ENCODE assay signal across 13 mouse cellular contexts in the genomic region with DNA sequence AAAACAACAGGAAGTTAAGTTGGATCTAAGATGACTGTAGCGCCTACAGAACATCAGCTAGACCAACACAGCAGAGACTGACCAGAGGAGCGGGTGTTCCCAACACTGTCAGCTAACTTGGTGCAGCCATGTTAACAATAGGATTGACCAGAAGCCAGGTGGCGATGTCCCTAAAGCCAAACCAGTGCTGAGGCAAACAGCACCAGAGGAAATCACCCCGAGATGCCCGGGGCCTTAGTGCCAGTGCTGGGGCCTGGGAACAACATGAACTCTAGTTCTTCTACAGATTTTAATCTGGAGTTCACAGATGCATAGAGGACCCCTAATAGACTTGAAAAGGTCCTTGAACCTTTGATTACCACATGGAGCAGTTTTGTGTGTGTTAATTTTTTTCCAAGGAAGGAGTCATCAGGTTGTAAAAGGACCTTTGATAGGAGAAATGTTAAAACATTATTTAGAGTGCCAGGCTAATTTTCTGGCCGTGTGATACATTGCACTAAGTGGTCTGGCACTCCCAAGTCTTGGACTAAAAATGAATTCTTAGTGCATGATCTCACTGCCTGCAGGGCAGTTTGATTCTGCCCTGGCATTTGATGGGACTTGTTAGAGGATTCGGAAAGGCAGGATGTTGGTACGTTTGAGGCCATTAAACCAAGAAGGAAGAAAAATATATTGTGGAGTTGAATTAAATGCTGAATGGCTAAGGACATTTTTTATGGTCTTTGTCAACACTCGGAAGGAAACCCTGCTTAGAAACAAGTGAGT.
DNase-seq lines count a peak whose midpoint lies in the region; ATAC-seq and TF ChIP-seq lines count a peak whose summit lies in the region.
"Had no signal": no experiment of that assay in that cellular context is flagged by ENCODE, and none has a peak within 500 bp of the region (broad histone marks: within the 10 kb centered on the region; RNA-seq: fewer than 3 reads in every experiment).

No protein-coding gene starts in this region.

- H3K4me1 ChIP-seq in heart, postnatal 0 days (ENCODE audit: control insufficient read depth, insufficient read depth) = peaks cover 18% of the 10 kb centered on the region; the same call in 1 of the 2 replicates
- H3K4me1 ChIP-seq in heart, embryonic 10.5 days = peaks cover 7% of the 10 kb centered on the region; the same call in 1 of the 2 replicates
- peaks cover 2% of the 10 kb centered on the region; the same call in 1 of the 2 replicates for H3K4me1 ChIP-seq in stomach, embryonic 14.5 days (ENCODE audit: control insufficient read depth, insufficient read depth, low read length)
- no peaks in the 10 kb centered on the region for H3K4me1 ChIP-seq in cerebellum, adult 2 months (ENCODE audit: control insufficient read depth, insufficient read depth, low read length)

- no peak for TF ChIP-seq EP300 in heart, postnatal 0 days (IDR thresholded peaks at IDR 0.05; ENCODE audit: low read depth)

- no peak for TF ChIP-seq POLR2A in brain, embryonic 14.5 days (IDR thresholded peaks at IDR 0.05; ENCODE audit: borderline replicate concordance, extremely low read depth, insufficient read depth, insufficient read length, poor library complexity, severe bottlenecking)
- no peak for TF ChIP-seq POLR2A in cerebellum, adult 2 months (IDR thresholded peaks at IDR 0.05; ENCODE audit: borderline replicate concordance, insufficient read depth, low read length)

- WGBS in heart, postnatal 0 days = 66% methylated on average over 9 of the region's 9 CpGs
- WGBS in heart, embryonic 10.5 days = 84% methylated on average over 9 of the region's 9 CpGs
- 78% methylated on average over 9 of the region's 9 CpGs for WGBS in stomach, embryonic 14.5 days
- 60% methylated on average over 9 of the region's 9 CpGs for WGBS in cerebellum, adult 2 months

- peak overlapping the region; percentile 51 for H3K27ac ChIP-seq in heart, postnatal 0 days (ENCODE audit: low read depth)
- no peak overlapping the region for H3K27ac ChIP-seq in heart, embryonic 10.5 days
- H3K27ac ChIP-seq in stomach, embryonic 14.5 days (ENCODE audit: low read length) = 0 out of 2 replicates have a peak overlapping the region, but pooled peaks have one; percentile 10
- H3K27ac ChIP-seq in cerebellum, adult 2 months (ENCODE audit: insufficient read depth, low read length) = no peak overlapping the region

- no peak overlapping the region for H3K9ac ChIP-seq in heart, postnatal 0 days (replicated peaks; ENCODE audit: low read depth, low read length)
- H3K9ac ChIP-seq in stomach, embryonic 14.5 days (replicated peaks; ENCODE audit: low read depth, low read length) = no peak overlapping the region

- no peak overlapping the region for H3K4me3 ChIP-seq in heart, postnatal 0 days (ENCODE audit: low read depth, low read length)
- no peak overlapping the region for H3K4me3 ChIP-seq in heart, embryonic 10.5 days
- no peak overlapping the region for H3K4me3 ChIP-seq in stomach, embryonic 14.5 days (ENCODE audit: low read depth, low read length)
- H3K4me3 ChIP-seq in cerebellum, adult 2 months (replicated peaks; ENCODE audit: insufficient read depth, low read depth, low read length) = no peak overlapping the region

- no peaks in the 10 kb centered on the region for H3K9me3 ChIP-seq in heart, postnatal 0 days (replicated peaks; ENCODE audit: control insufficient read depth, low read length)
- H3K9me3 ChIP-seq in heart, embryonic 10.5 days = no peaks in the 10 kb centered on the region
- H3K9me3 ChIP-seq in stomach, embryonic 14.5 days (ENCODE audit: control insufficient read depth, low read depth, low read length) = no peaks in the 10 kb centered on the region

- peak; percentile 38; the same call in 1 of the 2 replicates for TF ChIP-seq CTCF in heart, postnatal 0 days (IDR thresholded peaks at IDR 0.05; ENCODE audit: low read depth)
- TF ChIP-seq CTCF in brain, embryonic 14.5 days (IDR thresholded peaks at IDR 0.05; ENCODE audit: borderline replicate concordance, extremely low read depth, insufficient read depth, insufficient read length) = no peak
- no peak for TF ChIP-seq CTCF in cerebellum, adult 2 months (IDR thresholded peaks at IDR 0.05; ENCODE audit: borderline replicate concordance, insufficient read depth, low read depth, low read length)

- peak; percentile 72 for ATAC-seq in heart, postnatal 0 days (ENCODE audit: insufficient read depth, low read depth)
- ATAC-seq in stomach, embryonic 14.5 days (ENCODE audit: insufficient number of reproducible peaks, insufficient read depth, low FRiP score, low read depth) = no peak
- ATAC-seq: activated CD4-positive, CD25-positive, alpha-beta regulatory T cell, adult 4 months; inflammation-experienced regulatory T-cells, adult 6 months; midbrain, embryonic 16.5 days had no signal

- DNase-seq in heart, postnatal 0 days (ENCODE audit: low spot score) = no peak
- DNase-seq in heart, embryonic 10.5 days (ENCODE audit: low spot score) = no peak
- DNase-seq in lung, postnatal 10 days = peak; percentile 32
- no peak for DNase-seq in lung, postnatal 36 days
- peak; percentile 80 for DNase-seq in brain, embryonic 14.5 days (ENCODE audit: low read depth)
- DNase-seq in thymus, postnatal 14 days = no peak
- no peak for DNase-seq in cerebellum, adult 2 months
- DNase-seq: right cerebral cortex, postnatal 25 days had no signal

- H3K27me3 ChIP-seq in heart, postnatal 0 days (ENCODE audit: control insufficient read depth, insufficient read depth, low read length) = no peaks in the 10 kb centered on the region
- H3K27me3 ChIP-seq in heart, embryonic 10.5 days (ENCODE audit: insufficient read depth, poor library complexity, severe bottlenecking) = no peaks in the 10 kb centered on the region
- no peaks in the 10 kb centered on the region for H3K27me3 ChIP-seq in stomach, embryonic 14.5 days (ENCODE audit: control insufficient read depth, insufficient read depth, low read length)
- H3K27me3 ChIP-seq in cerebellum, adult 2 months (ENCODE audit: control insufficient read depth, insufficient read depth, low read length) = no peaks in the 10 kb centered on the region

- no peak overlapping the region for H3K4me2 ChIP-seq in heart, postnatal 0 days (ENCODE audit: low read depth, low read length)
- H3K4me2 ChIP-seq in stomach, embryonic 14.5 days (replicated peaks; ENCODE audit: low read depth, low read length) = no peak overlapping the region
- H3K4me2 ChIP-seq: liver, embryonic 11.5 days had no signal

- H3K36me3 ChIP-seq in heart, postnatal 0 days (replicated peaks; ENCODE audit: control insufficient read depth, insufficient read depth, low read length) = no peaks in the 10 kb centered on the region
- H3K36me3 ChIP-seq in heart, embryonic 10.5 days = no peaks in the 10 kb centered on the region
- H3K36me3 ChIP-seq in stomach, embryonic 14.5 days (ENCODE audit: control insufficient read depth, insufficient read depth, low read length) = no peaks in the 10 kb centered on the region

Comparison
In these comparisons a context has a peak if more than half of its experiments do, and no peak if none do; other contexts are left out.
1. DNase-seq: peak in lung, postnatal 10 days (single experiment) and brain, embryonic 14.5 days (single experiment); none in heart, postnatal 0 days (single experiment), heart, embryonic 10.5 days (single experiment), lung, postnatal 36 days (single experiment), thymus, postnatal 14 days (single experiment) and cerebellum, adult 2 months (0 of 2).
2. H3K27ac ChIP-seq: peak in heart, postnatal 0 days (single experiment) and stomach, embryonic 14.5 days (single experiment); none in heart, embryonic 10.5 days (single experiment) and cerebellum, adult 2 months (single experiment).